Mouse (Mus musculus) liver, embryonic 14.5 days (tissue): ENCODE results near the gene Ankrd10. TPM values are rescaled to one million over a fixed set of nuclear protein-coding genes. Genes with fewer than 3 reads are reported as not detected.
A peak's percentile ranks its signal among the peaks of the same experiment; 100 is the strongest.

Experiments used
- ATAC-seq: fragments of 200-750 bp; cut with Nextera tagmentation; 2 replicates; pipeline ENCODE4 v1.8.0; 2017; ENCODE audit warnings: moderate number of reproducible peaks, mild to moderate bottlenecking, moderate library complexity; ENCODE audit not compliant: insufficient read depth
- DNase-seq, 3 experiments: peaks; one replicate each; pipeline ENCODE4 v3.0.0-alpha.2; 2012 to 2013; ENCODE audit warnings: low read depth in 3 of 3, low spot score in 3 of 3
- H3K27ac ChIP-seq: fragments of 300-500 bp; sonication (generic); 2 replicates; pipeline ENCODE4 v1.5.1; 2014; ENCODE audit warnings: moderate library complexity, mild to moderate bottlenecking, control low read depth, inconsistent platforms
- H3K27me3 ChIP-seq: fragments of 300-500 bp; sonication (generic); 2 replicates; pipeline ENCODE4 v1.6.1; 2014; ENCODE audit warnings: mild to moderate bottlenecking, low read length, moderate library complexity; ENCODE audit not compliant: control insufficient read depth, insufficient read depth
- H3K36me3 ChIP-seq: fragments of 300-500 bp; sonication (generic); replicated peaks from 2 replicates; pipeline ENCODE4 v1.6.1; 2014; ENCODE audit warnings: low read depth; ENCODE audit not compliant: control insufficient read depth, insufficient read depth
- H3K4me1 ChIP-seq, 2 experiments: fragments of 200-500 bp in 1 of 2; fragments of 300-500 bp in 1 of 2; sonication (generic) in 1 of 2; replicated peaks; 2 replicates each; pipeline ENCODE4 v1.6.1; 2012 to 2014; ENCODE audit warnings: antibody characterized with exemption in 1 of 2, inconsistent platforms in 1 of 2, low read length in 1 of 2; ENCODE audit not compliant: control insufficient read depth in 2 of 2, insufficient read depth in 2 of 2
- H3K4me2 ChIP-seq: fragments of 300-500 bp; sonication (generic); 2 replicates; pipeline ENCODE4 v1.6.1; 2014; ENCODE audit warnings: low read depth, mild to moderate bottlenecking, control low read depth, moderate library complexity
- H3K4me3 ChIP-seq, 2 experiments: fragments of 200-500 bp in 1 of 2; fragments of 300-500 bp in 1 of 2; sonication (generic) in 1 of 2; 2 replicates each; pipeline ENCODE4 v1.5.1; 2012 to 2014; ENCODE audit warnings: low read depth in 2 of 2, low read length in 2 of 2, mild to moderate bottlenecking in 2 of 2, control low read depth in 1 of 2, inconsistent platforms in 1 of 2, moderate library complexity in 1 of 2; ENCODE audit not compliant: insufficient read depth in 1 of 2
- H3K9ac ChIP-seq: fragments of 300-500 bp; sonication (generic); replicated peaks from 2 replicates; pipeline ENCODE4 v1.6.1; 2014; ENCODE audit warnings: mild to moderate bottlenecking, control low read depth, moderate library complexity
- H3K9me3 ChIP-seq: fragments of 300-500 bp; sonication (generic); 2 replicates; pipeline ENCODE4 v1.6.1; 2016; ENCODE audit warnings: low read length, mixed read lengths; ENCODE audit not compliant: control insufficient read depth
- CTCF ChIP-seq: IDR thresholded peaks from 2 replicates; pipeline ENCODE4 v1.5.1; 2016; ENCODE audit warnings: antibody characterized with exemption, low read depth, control low read depth
- EP300 ChIP-seq: IDR thresholded peaks from 2 replicates; pipeline ENCODE4 v1.6.1; 2016; ENCODE audit warnings: antibody characterized with exemption, low read depth
- WGBS: fragments of 180-500 bp; shearing (Covaris S2); extraction: QIAGEN DNeasy Blood & Tissue Kit; methylation state at CpG from one replicate; pipeline ENCODE4 v1.1.7; 2014; ENCODE audit not compliant: insufficient replicate concordance; 5-methylcytosine and 5-hydroxymethylcytosine counted together
- polyA plus RNA-seq, 2 experiments: library from polyadenylated mRNA; depleted of rRNA in 1 of 2; stranded (reverse) in 1 of 2; unstranded in 1 of 2; fragments of >200 nt; fragmentation: Nextera tagmentation in 1 of 2; extraction: Ambion mirVana in 1 of 2; gene quantifications; 2 replicates each; pipeline versions ENCODE4 v1.2.1 to v1.2.3; 2012 to 2014

Gene Ankrd10
- polyA plus RNA-seq, 2 experiments: 17.6 to 24.8 TPM

- no peak overlapping the region for H3K4me2 ChIP-seq
- no peak overlapping the region for H3K4me3 ChIP-seq
- H3K27me3 ChIP-seq: no peaks in the 10 kb centered on the region
- TF ChIP-seq EP300: no peak
- TF ChIP-seq CTCF: peak; percentile 86
- H3K9me3 ChIP-seq: no peaks in the 10 kb centered on the region
- H3K4me1 ChIP-seq: no peaks in the 10 kb centered on the region
- WGBS: 17% methylated on average over 1 of the region's 1 CpGs
- no peak overlapping the region for H3K9ac ChIP-seq
- H3K27ac ChIP-seq: no peak overlapping the region
- ATAC-seq (no peak), DNase-seq (no peak)
- H3K36me3 ChIP-seq: peaks cover 50% of the 10 kb centered on the region
Observed at GRCm38 (mm10) chr8:11616294-11616693, 19.3 kb downstream of the Ankrd10 start.

DNA sequence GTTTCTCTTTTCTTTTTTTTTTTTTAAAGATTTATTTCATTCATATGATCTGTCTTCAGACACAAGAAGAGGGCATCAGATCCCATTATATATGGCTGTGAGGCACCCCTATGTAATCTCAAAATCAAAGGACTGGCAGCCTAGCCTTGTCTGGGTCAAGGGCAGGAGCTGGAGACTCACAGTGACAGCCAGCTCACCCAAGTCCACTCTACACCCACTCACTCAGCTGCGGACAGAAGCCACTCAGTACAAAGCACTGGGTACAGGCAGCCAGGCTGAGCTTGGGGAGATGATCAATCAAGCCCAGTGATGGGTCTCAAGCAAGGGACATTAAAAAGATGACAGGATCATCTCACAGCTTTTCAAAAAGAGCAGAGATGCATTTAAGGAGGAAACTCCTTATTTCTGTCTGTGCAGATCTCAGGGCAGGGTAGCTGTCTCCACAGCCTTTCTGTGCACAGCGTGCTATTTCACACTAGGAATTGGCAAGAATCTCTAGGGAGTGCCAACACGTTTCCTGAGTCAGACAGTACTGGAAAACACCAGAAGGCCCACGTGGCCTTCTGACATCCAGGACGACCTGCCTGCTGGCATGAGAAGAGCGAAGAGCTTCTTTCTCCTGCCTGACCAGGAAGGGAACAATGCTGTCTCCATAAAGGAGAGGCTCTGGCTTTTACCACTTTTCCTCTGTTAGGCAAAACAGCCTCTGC is 21.3 kb downstream of the Ankrd10 start:
- ATAC-seq (no peak), DNase-seq (no peak)
- no peak overlapping the region for H3K4me2 ChIP-seq
- H3K4me3 ChIP-seq: no peak overlapping the region
- no peaks in the 10 kb centered on the region for H3K9me3 ChIP-seq
- TF ChIP-seq CTCF: no peak
- no peak overlapping the region for H3K27ac ChIP-seq
- H3K9ac ChIP-seq: no peak overlapping the region
- peaks cover 43% of the 10 kb centered on the region for H3K36me3 ChIP-seq
- H3K27me3 ChIP-seq: no peaks in the 10 kb centered on the region
- no peaks in the 10 kb centered on the region for H3K4me1 ChIP-seq
- WGBS: 73% methylated on average over 6 of the region's 6 CpGs

GRCm38 (mm10) chr8:11608848-11609247 is 26.7 kb downstream of the Ankrd10 start:
- DNase-seq (no peak), ATAC-seq (no peak)
- no peak overlapping the region for H3K9ac ChIP-seq
- no peak for TF ChIP-seq EP300
- TF ChIP-seq CTCF: no peak
- no peaks in the 10 kb centered on the region for H3K9me3 ChIP-seq
- H3K4me3 ChIP-seq: no peak overlapping the region
- no peak overlapping the region for H3K4me2 ChIP-seq
- H3K27me3 ChIP-seq: no peaks in the 10 kb centered on the region
- no peak overlapping the region for H3K27ac ChIP-seq
- WGBS: 86% methylated on average over 9 of the region's 9 CpGs
- H3K4me1 ChIP-seq: no peaks in the 10 kb centered on the region
- H3K36me3 ChIP-seq: peaks cover 10% of the 10 kb centered on the region

DNA sequence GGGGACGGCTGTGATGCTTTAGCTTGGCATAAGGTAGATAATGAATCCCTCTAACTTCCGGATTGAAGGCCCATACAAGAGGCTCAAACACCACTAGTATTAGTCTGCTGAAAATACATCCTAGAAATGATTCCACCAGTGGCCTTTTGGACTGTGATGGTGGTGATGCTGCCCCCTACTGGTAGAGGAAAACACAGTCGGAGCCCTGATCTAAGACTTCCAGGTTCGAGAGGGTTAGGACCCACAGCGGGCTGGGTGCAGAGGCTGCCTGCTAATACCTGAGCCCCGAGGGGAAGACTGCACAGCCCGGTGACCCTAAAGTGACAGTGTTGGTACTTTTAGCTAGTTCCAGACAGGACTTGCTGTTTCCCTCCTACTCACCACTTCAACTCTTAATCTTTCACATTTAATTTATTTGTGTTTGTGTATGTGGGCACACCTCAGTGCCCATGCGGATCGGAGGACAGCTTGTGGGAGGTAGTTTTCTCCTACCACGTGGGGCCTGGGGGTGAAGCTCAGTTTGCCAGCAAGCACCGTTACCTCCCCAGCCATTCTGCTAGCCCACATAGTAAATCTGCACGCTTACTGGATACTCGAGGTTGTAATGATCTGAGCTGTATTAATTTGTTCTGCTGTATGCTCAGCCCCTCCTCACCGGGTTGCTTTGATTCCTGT is 33.4 kb downstream of the Ankrd10 start:
- WGBS: 35% methylated on average over 14 of the region's 14 CpGs
- no peak overlapping the region for H3K4me2 ChIP-seq
- DNase-seq (peak; percentile 30 to 44 (median 37)), ATAC-seq (no peak)
- H3K9ac ChIP-seq: no peak overlapping the region
- no peak overlapping the region for H3K27ac ChIP-seq
- H3K9me3 ChIP-seq: no peaks in the 10 kb centered on the region
- peak; percentile 88 for TF ChIP-seq CTCF
- no peak for TF ChIP-seq EP300
- no peaks in the 10 kb centered on the region for H3K4me1 ChIP-seq
- no peaks in the 10 kb centered on the region for H3K36me3 ChIP-seq
- H3K27me3 ChIP-seq: no peaks in the 10 kb centered on the region
- H3K4me3 ChIP-seq: no peak overlapping the region

DNA sequence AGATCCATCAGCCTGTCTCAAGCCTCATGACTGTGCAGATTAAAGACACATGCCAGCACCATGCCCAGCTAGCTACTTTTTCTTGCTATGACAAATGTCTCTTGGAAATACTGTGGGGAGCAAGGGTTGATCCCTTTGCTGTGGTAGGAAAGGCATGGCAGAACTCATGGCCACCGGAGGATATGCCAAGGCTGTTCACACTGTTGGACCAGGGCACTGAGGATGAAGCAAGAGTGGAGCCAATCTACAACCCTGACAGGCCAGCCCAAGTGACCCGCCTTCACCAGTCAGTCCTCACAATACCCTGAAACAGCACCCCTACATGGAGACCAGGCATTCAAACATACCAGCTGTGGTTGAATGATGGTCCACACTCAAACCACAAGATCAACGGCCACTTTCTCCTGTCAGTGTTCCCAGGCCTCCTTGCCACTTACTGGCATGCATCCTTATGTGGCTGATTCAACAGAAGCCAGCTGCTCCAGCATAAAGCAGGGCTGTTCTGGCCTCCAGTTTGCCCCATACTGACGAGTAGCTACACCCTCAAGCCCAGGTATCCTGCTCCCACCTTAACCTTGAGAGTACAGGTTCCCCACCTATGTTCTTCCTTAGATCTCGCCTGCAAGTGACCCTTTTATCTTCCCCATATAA is 35.1 kb downstream of the Ankrd10 start:
- no peak overlapping the region for H3K9ac ChIP-seq
- no peaks in the 10 kb centered on the region for H3K4me1 ChIP-seq
- H3K27ac ChIP-seq: no peak overlapping the region
- no peaks in the 10 kb centered on the region for H3K9me3 ChIP-seq
- H3K4me3 ChIP-seq: no peak overlapping the region
- TF ChIP-seq CTCF: no peak
- no peak for TF ChIP-seq EP300
- ATAC-seq (no peak), DNase-seq (no peak)
- no peaks in the 10 kb centered on the region for H3K36me3 ChIP-seq
- H3K27me3 ChIP-seq: no peaks in the 10 kb centered on the region
- H3K4me2 ChIP-seq: no peak overlapping the region
- WGBS: 46% methylated on average over 5 of the region's 5 CpGs
